Mouse (Mus musculus): ENCODE data around the gene Tagap1. TPM values are rescaled to one million over a fixed set of nuclear protein-coding genes. Genes with fewer than 3 reads are reported as not detected.

Gene Tagap1
- total RNA-seq, 2 experiments from 2014 or later = 6.9 to 7.4 TPM

Other genes with a start within 250 kb of the Tagap1 start
- gene Ezr, start 178.4 kb downstream of the Tagap1 start, total RNA-seq (2021) = 10 to 100 TPM; 39.3 to 43.6 TPM
- gene Rsph3b, start 12.5 kb downstream of the Tagap1 start, total RNA-seq (2021) = 10 to 100 TPM; 49.9 to 52.1 TPM
- 100 to 1,000 TPM; 166 to 167 TPM for gene Rnaset2b, start 9.5 kb upstream of the Tagap1 start, total RNA-seq (2021)
- not detected for gene Gm49721, start 17.7 kb upstream of the Tagap1 start, total RNA-seq (2021)
- not detected for gene Gm1604a, start 64.4 kb upstream of the Tagap1 start, total RNA-seq (2021)
- gene Rps6ka2, start 209.0 kb upstream of the Tagap1 start, total RNA-seq (2021) = 10 to 100 TPM; 23.2 to 23.7 TPM

Measured in heart, postnatal 25 days (tissue).